Mouse (Mus musculus) thymus, adult 2 months (tissue): ENCODE measurements around the gene Zc3h12c.

ENCODE experiments used
- CTCF ChIP-seq: fragments of 200-500 bp; IDR thresholded peaks from 2 replicates; pipeline ENCODE4 v1.5.1; 2012; ENCODE audit warnings: mild to moderate bottlenecking, control low read depth, low read length, moderate library complexity, borderline replicate concordance; ENCODE audit not compliant: control insufficient read depth, poor library complexity, insufficient read depth; ENCODE audit errors: extremely low read depth
- POLR2A ChIP-seq: fragments of 200-500 bp; IDR thresholded peaks from 2 replicates; pipeline ENCODE4 v1.6.1; 2012; ENCODE audit warnings: mild to moderate bottlenecking, low read length, control low read depth, moderate library complexity; ENCODE audit not compliant: control insufficient read depth, poor library complexity, insufficient read depth; ENCODE audit errors: extremely low read depth

DNA sequence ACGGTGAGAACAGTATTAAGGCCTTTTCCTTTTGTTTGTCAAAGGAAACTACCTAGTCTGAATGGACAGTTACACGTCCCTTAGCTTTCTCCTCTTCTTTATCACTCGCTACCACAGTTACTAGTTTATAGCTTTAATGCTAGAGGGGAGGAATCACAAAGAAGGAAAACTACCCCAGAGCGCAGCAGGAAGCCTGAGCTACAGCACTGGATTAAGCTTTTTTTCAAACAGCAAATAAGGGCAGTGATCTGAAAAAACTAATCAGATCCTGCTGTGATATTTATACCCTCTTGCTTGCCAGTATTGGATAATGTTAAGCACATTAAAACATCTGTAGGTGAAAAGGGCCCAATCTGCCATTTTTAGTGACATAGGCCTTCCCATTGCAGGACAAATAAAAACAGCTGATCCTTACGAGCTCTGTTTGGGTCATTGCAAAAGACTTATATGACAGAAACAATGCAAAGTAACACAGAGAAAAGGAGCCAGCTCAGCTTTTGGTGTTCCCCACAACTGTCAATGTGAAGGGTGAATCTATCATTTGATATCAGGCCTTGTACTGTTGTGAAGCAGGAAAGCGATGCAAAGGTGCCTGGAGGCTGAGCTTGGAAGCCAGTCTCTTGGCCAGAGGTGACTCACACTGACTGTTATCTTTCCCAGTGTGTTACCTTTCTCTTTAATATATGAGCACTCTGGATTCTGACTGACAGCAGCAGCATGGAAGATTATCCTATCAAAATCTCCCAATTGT, 16.1 kb downstream of the Zc3h12c start:
- TF ChIP-seq CTCF (no peak), POLR2A (no peak)
